In the genomic region with DNA sequence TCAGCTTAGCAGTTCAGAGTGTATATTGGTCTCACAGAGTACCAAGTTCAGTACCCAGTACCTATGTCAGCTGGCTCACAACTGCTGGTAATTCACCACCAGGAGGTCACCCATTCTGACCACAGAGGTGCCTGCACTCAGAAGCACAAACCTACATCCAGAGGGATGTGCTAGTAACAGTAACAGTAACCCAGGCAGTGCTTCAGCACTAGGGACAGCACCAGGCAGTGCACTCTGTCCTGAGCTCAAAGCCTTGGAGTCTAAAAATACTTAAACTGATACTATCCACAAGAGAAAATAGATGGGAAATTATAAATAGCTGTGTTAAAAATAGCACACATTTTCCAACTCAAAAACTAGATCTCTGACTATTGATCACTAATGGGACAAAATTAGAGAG, we compare ENCODE assay signal across 17 mouse cellular contexts.
DNase-seq lines count a peak whose midpoint lies in the region; ATAC-seq and TF ChIP-seq lines count a peak whose summit lies in the region.
"Had no signal": no experiment of that assay in that cellular context is flagged by ENCODE, and none has a peak within 500 bp of the region (broad histone marks: within the 10 kb centered on the region; RNA-seq: fewer than 3 reads in every experiment).

No protein-coding gene starts in this region.

- TF ChIP-seq CTCF in heart, postnatal 0 days (IDR thresholded peaks at IDR 0.05; ENCODE audit: low read depth), result no peak
- no peak for TF ChIP-seq CTCF in heart, adult 2 months (IDR thresholded peaks at IDR 0.05)

- no peak overlapping the region for H3K4me2 ChIP-seq in heart, postnatal 0 days (ENCODE audit: low read depth, low read length)
- no peak overlapping the region for H3K4me2 ChIP-seq in midbrain, embryonic 14.5 days (ENCODE audit: low read length)
- no peak overlapping the region for H3K4me2 ChIP-seq in limb, embryonic 13.5 days (replicated peaks)
- H3K4me2 ChIP-seq in midbrain, embryonic 11.5 days, result no peak overlapping the region
- H3K4me2 ChIP-seq in liver, embryonic 11.5 days, result no peak overlapping the region
- H3K4me2 ChIP-seq: heart, embryonic 13.5 days; intestine, embryonic 15.5 days; limb, embryonic 12.5 days; lung, embryonic 15.5 days; midbrain, embryonic 12.5 days; neural tube, embryonic 12.5 days had no signal

- no peaks in the 10 kb centered on the region for H3K4me1 ChIP-seq in heart, postnatal 0 days (ENCODE audit: control insufficient read depth, insufficient read depth)
- no peaks in the 10 kb centered on the region for H3K4me1 ChIP-seq in heart, adult 2 months (ENCODE audit: control insufficient read depth, insufficient read depth, low read length)
- H3K4me1 ChIP-seq in midbrain, embryonic 10.5 days, result no peaks in the 10 kb centered on the region
- no peaks in the 10 kb centered on the region for H3K4me1 ChIP-seq in midbrain, embryonic 14.5 days (ENCODE audit: control insufficient read depth, insufficient read depth, low read length)
- H3K4me1 ChIP-seq in limb, embryonic 13.5 days, result no peaks in the 10 kb centered on the region
- H3K4me1 ChIP-seq in midbrain, embryonic 11.5 days (ENCODE audit: control insufficient read depth, insufficient read depth, low read length), result no peaks in the 10 kb centered on the region
- no peaks in the 10 kb centered on the region for H3K4me1 ChIP-seq in liver, embryonic 11.5 days (replicated peaks; ENCODE audit: control insufficient read depth, insufficient read depth, low read length)
- H3K4me1 ChIP-seq: heart, embryonic 13.5 days; intestine, embryonic 15.5 days; limb, embryonic 12.5 days; lung, embryonic 15.5 days; midbrain, embryonic 12.5 days; neural tube, embryonic 12.5 days had no signal

- ATAC-seq in heart, postnatal 0 days (ENCODE audit: insufficient read depth, low read depth), result no peak; the same call in 1 of the 2 replicates
- no peak for ATAC-seq in midbrain, embryonic 14.5 days (ENCODE audit: low FRiP score, low TSS enrichment)
- ATAC-seq in limb, embryonic 13.5 days (ENCODE audit: low FRiP score, low read depth), result peak; percentile 48; the same call in 1 of the 2 replicates
- ATAC-seq in midbrain, embryonic 11.5 days (ENCODE audit: low FRiP score), result no peak
- no peak for ATAC-seq in liver, embryonic 11.5 days (replicated peaks; ENCODE audit: low FRiP score)
- ATAC-seq: CD4-positive, CD25-positive, alpha-beta regulatory T cell, adult 4 months; intestine, embryonic 15.5 days had no signal

- DNase-seq in heart, postnatal 0 days (ENCODE audit: low spot score), result peak; percentile 39
- DNase-seq in heart, adult 2 months, result no peak
- DNase-seq in midbrain, embryonic 10.5 days (ENCODE audit: low spot score), result peak; percentile 12
- no peak for DNase-seq in midbrain, embryonic 14.5 days
- peak; percentile 38 for DNase-seq in ZHBTc4 (ENCODE audit: low read depth, low spot score)
- DNase-seq in midbrain, embryonic 11.5 days (ENCODE audit: low spot score, missing footprints), result no peak
- no peak for DNase-seq in liver, embryonic 11.5 days (ENCODE audit: low spot score)
- DNase-seq: cerebellum, adult 8-10 months; right cerebral cortex, adult 18-20 months had no signal

- intact Hi-C loops in heart, adult 2 months (cut with DNase I), result no loop called here

- no peak overlapping the region for H3K9ac ChIP-seq in heart, postnatal 0 days (replicated peaks; ENCODE audit: low read depth, low read length)
- no peak overlapping the region for H3K9ac ChIP-seq in heart, adult 2 months (ENCODE audit: low read depth, low read length)
- no peak overlapping the region for H3K9ac ChIP-seq in midbrain, embryonic 14.5 days (replicated peaks; ENCODE audit: low read length)
- no peak overlapping the region for H3K9ac ChIP-seq in limb, embryonic 13.5 days
- H3K9ac ChIP-seq in midbrain, embryonic 11.5 days (ENCODE audit: low read length), result no peak overlapping the region
- H3K9ac ChIP-seq in liver, embryonic 11.5 days (ENCODE audit: low read depth, low read length), result no peak overlapping the region
- H3K9ac ChIP-seq: heart, embryonic 13.5 days; intestine, embryonic 15.5 days; limb, embryonic 12.5 days; lung, embryonic 15.5 days; midbrain, embryonic 12.5 days; neural tube, embryonic 12.5 days had no signal

- no peaks in the 10 kb centered on the region for H3K79me2 ChIP-seq in heart, adult 2 months (replicated peaks; ENCODE audit: control insufficient read depth, insufficient read depth, low read length)

- no peak overlapping the region for H3K4me3 ChIP-seq in heart, postnatal 0 days (ENCODE audit: low read depth, low read length)
- no peak overlapping the region for H3K4me3 ChIP-seq in heart, adult 2 months
- H3K4me3 ChIP-seq in midbrain, embryonic 10.5 days, result no peak overlapping the region
- H3K4me3 ChIP-seq in midbrain, embryonic 14.5 days (replicated peaks; ENCODE audit: low read depth, low read length), result no peak overlapping the region
- H3K4me3 ChIP-seq in limb, embryonic 13.5 days, result no peak overlapping the region
- no peak overlapping the region for H3K4me3 ChIP-seq in midbrain, embryonic 11.5 days (ENCODE audit: low read depth, low read length)
- no peak overlapping the region for H3K4me3 ChIP-seq in liver, embryonic 11.5 days (ENCODE audit: low read depth, low read length)
- H3K4me3 ChIP-seq: heart, embryonic 13.5 days; intestine, embryonic 15.5 days; limb, embryonic 12.5 days; lung, embryonic 15.5 days; midbrain, embryonic 12.5 days; neural tube, embryonic 12.5 days had no signal

- H3K9me3 ChIP-seq in heart, postnatal 0 days (replicated peaks; ENCODE audit: control insufficient read depth, low read length), result no peaks in the 10 kb centered on the region
- H3K9me3 ChIP-seq in midbrain, embryonic 10.5 days (replicated peaks), result no peaks in the 10 kb centered on the region
- H3K9me3 ChIP-seq in midbrain, embryonic 14.5 days (ENCODE audit: control insufficient read depth, low read length), result no peaks in the 10 kb centered on the region
- no peaks in the 10 kb centered on the region for H3K9me3 ChIP-seq in limb, embryonic 13.5 days
- no peaks in the 10 kb centered on the region for H3K9me3 ChIP-seq in midbrain, embryonic 11.5 days (ENCODE audit: control insufficient read depth, low read length)
- H3K9me3 ChIP-seq in liver, embryonic 11.5 days (ENCODE audit: control insufficient read depth, low read length), result no peaks in the 10 kb centered on the region
- H3K9me3 ChIP-seq: heart, embryonic 13.5 days; intestine, embryonic 15.5 days; limb, embryonic 12.5 days; lung, embryonic 15.5 days; midbrain, embryonic 12.5 days; neural tube, embryonic 12.5 days had no signal

- no peaks in the 10 kb centered on the region for H3K36me3 ChIP-seq in heart, postnatal 0 days (replicated peaks; ENCODE audit: control insufficient read depth, insufficient read depth, low read length)
- H3K36me3 ChIP-seq in heart, adult 2 months (ENCODE audit: control insufficient read depth, insufficient read depth, low read length), result no peaks in the 10 kb centered on the region
- no peaks in the 10 kb centered on the region for H3K36me3 ChIP-seq in midbrain, embryonic 10.5 days
- no peaks in the 10 kb centered on the region for H3K36me3 ChIP-seq in midbrain, embryonic 14.5 days (ENCODE audit: control insufficient read depth, insufficient read depth, low read length)
- H3K36me3 ChIP-seq in limb, embryonic 13.5 days, result no peaks in the 10 kb centered on the region
- H3K36me3 ChIP-seq in midbrain, embryonic 11.5 days (ENCODE audit: control insufficient read depth, insufficient read depth, low read length), result no peaks in the 10 kb centered on the region
- H3K36me3 ChIP-seq in liver, embryonic 11.5 days (ENCODE audit: control insufficient read depth, insufficient read depth, low read length), result no peaks in the 10 kb centered on the region
- H3K36me3 ChIP-seq: heart, embryonic 13.5 days; intestine, embryonic 15.5 days; limb, embryonic 12.5 days; lung, embryonic 15.5 days; midbrain, embryonic 12.5 days; neural tube, embryonic 12.5 days had no signal

- no peak for TF ChIP-seq POLR2A in heart, adult 2 months (IDR thresholded peaks at IDR 0.05; ENCODE audit: insufficient read depth, low read depth, low read length)

- no peak overlapping the region for H3K27ac ChIP-seq in heart, postnatal 0 days (ENCODE audit: low read depth)
- no peak overlapping the region for H3K27ac ChIP-seq in heart, adult 2 months
- H3K27ac ChIP-seq in midbrain, embryonic 10.5 days (replicated peaks), result no peak overlapping the region
- H3K27ac ChIP-seq in midbrain, embryonic 14.5 days (replicated peaks; ENCODE audit: low read depth, low read length), result no peak overlapping the region
- H3K27ac ChIP-seq in limb, embryonic 13.5 days, result no peak overlapping the region
- H3K27ac ChIP-seq in midbrain, embryonic 11.5 days (ENCODE audit: low read depth, low read length), result no peak overlapping the region
- no peak overlapping the region for H3K27ac ChIP-seq in liver, embryonic 11.5 days (ENCODE audit: low read depth, low read length)
- H3K27ac ChIP-seq: heart, embryonic 13.5 days; intestine, embryonic 15.5 days; limb, embryonic 12.5 days; lung, embryonic 15.5 days; midbrain, embryonic 12.5 days; neural tube, embryonic 12.5 days had no signal

- TF ChIP-seq EP300 in heart, postnatal 0 days (IDR thresholded peaks at IDR 0.05; ENCODE audit: low read depth), result no peak
- TF ChIP-seq EP300 in heart, adult 2 months (IDR thresholded peaks at IDR 0.05; ENCODE audit: insufficient read depth, low read depth, low read length), result no peak

- no peaks in the 10 kb centered on the region for H3K27me3 ChIP-seq in heart, postnatal 0 days (ENCODE audit: control insufficient read depth, insufficient read depth, low read length)
- H3K27me3 ChIP-seq in heart, adult 2 months (ENCODE audit: control insufficient read depth, insufficient read depth, low read length), result no peaks in the 10 kb centered on the region
- H3K27me3 ChIP-seq in midbrain, embryonic 10.5 days (ENCODE audit: low read depth, poor library complexity, severe bottlenecking), result no peaks in the 10 kb centered on the region
- H3K27me3 ChIP-seq in midbrain, embryonic 14.5 days (ENCODE audit: control insufficient read depth, insufficient read depth, low read length), result no peaks in the 10 kb centered on the region
- no peaks in the 10 kb centered on the region for H3K27me3 ChIP-seq in limb, embryonic 13.5 days
- H3K27me3 ChIP-seq in midbrain, embryonic 11.5 days (ENCODE audit: control insufficient read depth, insufficient read depth, low read length), result no peaks in the 10 kb centered on the region
- no peaks in the 10 kb centered on the region for H3K27me3 ChIP-seq in liver, embryonic 11.5 days (replicated peaks; ENCODE audit: control insufficient read depth, insufficient read depth, low read length)
- H3K27me3 ChIP-seq: heart, embryonic 13.5 days; intestine, embryonic 15.5 days; limb, embryonic 12.5 days; lung, embryonic 15.5 days; midbrain, embryonic 12.5 days; neural tube, embryonic 12.5 days had no signal

Comparison
In these comparisons a context has a peak if more than half of its experiments do, and no peak if none do; other contexts are left out.
1. DNase-seq: peak in heart, postnatal 0 days (single experiment), midbrain, embryonic 10.5 days (single experiment) and ZHBTc4 (single experiment); none in heart, adult 2 months (0 of 2), midbrain, embryonic 14.5 days (single experiment), midbrain, embryonic 11.5 days (single experiment) and liver, embryonic 11.5 days (single experiment).